ENCODE assay signal across 11 mouse cellular contexts in the genomic region with DNA sequence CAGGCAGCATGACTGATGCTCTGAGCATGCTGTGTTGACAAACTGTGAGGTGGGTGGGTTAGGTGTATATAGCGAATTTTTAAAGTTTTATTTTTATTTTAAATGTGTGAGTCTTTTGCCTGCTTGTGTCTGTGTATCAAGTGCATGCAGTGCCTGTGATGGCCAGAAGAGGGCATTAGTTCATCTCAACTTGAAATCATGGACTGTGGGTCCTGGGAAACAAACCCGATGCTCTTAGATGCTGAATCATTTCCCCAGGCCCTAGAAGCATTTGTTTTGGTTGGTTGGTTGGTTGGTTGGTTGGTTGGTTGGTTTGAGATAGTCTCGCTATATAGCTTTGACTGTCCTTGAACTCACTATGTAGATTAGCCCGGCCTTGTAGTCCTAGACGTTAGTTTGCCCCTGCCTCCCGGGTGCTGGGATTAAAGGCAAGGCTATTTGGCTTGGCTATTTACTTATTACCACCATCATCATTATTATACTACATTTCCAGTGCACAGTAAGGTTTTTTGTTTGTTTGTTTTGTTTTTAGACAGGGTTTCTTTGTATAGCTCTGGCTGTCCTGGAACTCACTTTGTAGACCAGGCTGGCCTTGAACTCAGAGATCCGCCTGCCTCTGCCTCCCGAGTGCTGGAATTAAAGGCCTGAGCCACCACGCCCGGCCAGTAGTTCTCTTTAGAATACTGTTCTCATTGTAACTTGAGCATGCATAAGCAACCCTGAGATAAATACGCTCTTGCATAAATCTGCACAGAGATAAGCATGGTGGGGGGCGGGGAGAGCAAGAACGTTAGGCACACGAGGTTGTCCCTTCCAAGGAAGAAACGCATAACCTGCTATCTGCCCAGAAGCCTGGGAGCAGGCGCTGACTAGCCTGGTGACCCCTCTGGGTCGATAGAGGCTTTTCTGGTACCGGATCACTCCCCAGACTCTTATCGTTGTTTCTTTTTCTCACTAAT. TPM values are rescaled to one million over a fixed set of nuclear protein-coding genes. Genes with fewer than 3 reads are reported as not detected.
DNase-seq lines count a peak whose midpoint lies in the region; ATAC-seq and TF ChIP-seq lines count a peak whose summit lies in the region.
"Had no signal": no experiment of that assay in that cellular context is flagged by ENCODE, and none has a peak within 500 bp of the region (broad histone marks: within the 10 kb centered on the region; RNA-seq: fewer than 3 reads in every experiment).

No protein-coding gene starts in this region.

- no peak for ATAC-seq in intestine, postnatal 0 days
- ATAC-seq in intestine, embryonic 15.5 days: no peak
- no peak for ATAC-seq in forebrain, embryonic 13.5 days

- H3K79me2 ChIP-seq in liver, adult 2 months (ENCODE audit: control insufficient read depth, insufficient read depth, low read length): no peaks in the 10 kb centered on the region

- no peak overlapping the region for H3K4me2 ChIP-seq in intestine, postnatal 0 days (replicated peaks; ENCODE audit: low read depth)
- no peak overlapping the region for H3K4me2 ChIP-seq in intestine, embryonic 15.5 days (replicated peaks)
- no peak overlapping the region for H3K4me2 ChIP-seq in forebrain, embryonic 13.5 days
- H3K4me2 ChIP-seq: embryonic facial prominence, embryonic 13.5 days; limb, embryonic 13.5 days; stomach, embryonic 15.5 days had no signal

- H3K4me3 ChIP-seq in intestine, postnatal 0 days (ENCODE audit: low read depth, low read length): no peak overlapping the region
- H3K4me3 ChIP-seq in intestine, embryonic 15.5 days (replicated peaks): no peak overlapping the region
- H3K4me3 ChIP-seq in liver, adult 2 months (ENCODE audit: insufficient read depth, low read depth, low read length): no peak overlapping the region
- no peak overlapping the region for H3K4me3 ChIP-seq in forebrain, embryonic 13.5 days
- H3K4me3 ChIP-seq: embryonic facial prominence, embryonic 13.5 days; limb, embryonic 13.5 days; stomach, embryonic 15.5 days had no signal

- no peak overlapping the region for H3K9ac ChIP-seq in intestine, postnatal 0 days (ENCODE audit: low read depth, low read length)
- no peak overlapping the region for H3K9ac ChIP-seq in intestine, embryonic 15.5 days
- no peak overlapping the region for H3K9ac ChIP-seq in liver, adult 2 months (ENCODE audit: low read depth, low read length)
- no peak overlapping the region for H3K9ac ChIP-seq in forebrain, embryonic 13.5 days
- H3K9ac ChIP-seq: embryonic facial prominence, embryonic 13.5 days; limb, embryonic 13.5 days; stomach, embryonic 15.5 days had no signal

- H3K27me3 ChIP-seq in intestine, postnatal 0 days (replicated peaks; ENCODE audit: control insufficient read depth, insufficient read depth, low read length): no peaks in the 10 kb centered on the region
- no peaks in the 10 kb centered on the region for H3K27me3 ChIP-seq in intestine, embryonic 15.5 days (replicated peaks)
- no peaks in the 10 kb centered on the region for H3K27me3 ChIP-seq in liver, adult 2 months (ENCODE audit: control insufficient read depth, insufficient read depth, low read length)
- no peaks in the 10 kb centered on the region for H3K27me3 ChIP-seq in forebrain, embryonic 13.5 days
- H3K27me3 ChIP-seq: embryonic facial prominence, embryonic 13.5 days; limb, embryonic 13.5 days; stomach, embryonic 15.5 days had no signal

- 76% methylated on average over 19 of the region's 19 CpGs for WGBS in intestine, postnatal 0 days
- 80% methylated on average over 19 of the region's 19 CpGs for WGBS in intestine, embryonic 15.5 days
- 78% methylated on average over 19 of the region's 19 CpGs for WGBS in liver, adult 2 months
- 87% methylated on average over 19 of the region's 19 CpGs for WGBS in forebrain, embryonic 13.5 days

- H3K27ac ChIP-seq in intestine, postnatal 0 days (ENCODE audit: low read depth, low read length): no peak overlapping the region
- H3K27ac ChIP-seq in intestine, embryonic 15.5 days: no peak overlapping the region
- H3K27ac ChIP-seq in liver, adult 2 months (replicated peaks; ENCODE audit: insufficient read depth, low read depth, low read length): no peak overlapping the region
- H3K27ac ChIP-seq in forebrain, embryonic 13.5 days: no peak overlapping the region
- H3K27ac ChIP-seq: embryonic facial prominence, embryonic 13.5 days; limb, embryonic 13.5 days; stomach, embryonic 15.5 days had no signal

- peak; percentile 71 for TF ChIP-seq CTCF in intestine, postnatal 0 days (IDR thresholded peaks at IDR 0.05; ENCODE audit: low read depth)
- TF ChIP-seq CTCF in liver, adult 2 months (IDR thresholded peaks at IDR 0.05; ENCODE audit: low read depth, low read length): peak; percentile 55

- no peaks in the 10 kb centered on the region for H3K4me1 ChIP-seq in intestine, postnatal 0 days (replicated peaks; ENCODE audit: control insufficient read depth, insufficient read depth, low read length)
- peaks cover 5% of the 10 kb centered on the region; the same call in 1 of the 2 replicates for H3K4me1 ChIP-seq in intestine, embryonic 15.5 days (replicated peaks)
- H3K4me1 ChIP-seq in liver, adult 2 months (ENCODE audit: control insufficient read depth, insufficient read depth, low read length): peaks cover 11% of the 10 kb centered on the region
- H3K4me1 ChIP-seq in forebrain, embryonic 13.5 days: no peaks in the 10 kb centered on the region
- H3K4me1 ChIP-seq: limb, embryonic 13.5 days had no signal

- DNase-seq in CD4-positive, CD25-positive, alpha-beta regulatory T cell, adult 2 months (ENCODE audit: low read depth, low spot score): peak; percentile 83
- DNase-seq in adrenal gland, adult 8-10 months: peak; percentile 63
- DNase-seq in fibroblast of lung, adult 2 months (ENCODE audit: low read depth): peak; percentile 28
- DNase-seq in liver, adult 2 months (ENCODE audit: extremely low read depth, low read depth, low spot score): peak; percentile 48
- peak; percentile 34 for DNase-seq in skeletal muscle tissue, adult 2 months (ENCODE audit: low read depth, low spot score)

- H3K36me3 ChIP-seq in intestine, postnatal 0 days (ENCODE audit: control insufficient read depth, insufficient read depth): no peaks in the 10 kb centered on the region
- H3K36me3 ChIP-seq in intestine, embryonic 15.5 days: no peaks in the 10 kb centered on the region
- no peaks in the 10 kb centered on the region for H3K36me3 ChIP-seq in liver, adult 2 months (ENCODE audit: control insufficient read depth, insufficient read depth, low read length)
- no peaks in the 10 kb centered on the region for H3K36me3 ChIP-seq in forebrain, embryonic 13.5 days (ENCODE audit: poor library complexity, severe bottlenecking)
- H3K36me3 ChIP-seq: embryonic facial prominence, embryonic 13.5 days; limb, embryonic 13.5 days; stomach, embryonic 15.5 days had no signal

- TF ChIP-seq POLR2A in liver, adult 2 months (IDR thresholded peaks at IDR 0.05; ENCODE audit: extremely low read depth, insufficient read depth, low read length): no peak

- no peaks in the 10 kb centered on the region for H3K9me3 ChIP-seq in intestine, postnatal 0 days (ENCODE audit: control insufficient read depth)
- no peaks in the 10 kb centered on the region for H3K9me3 ChIP-seq in intestine, embryonic 15.5 days
- H3K9me3 ChIP-seq in forebrain, embryonic 13.5 days (replicated peaks): 0 out of 2 replicates have a peak, but pooled peaks cover 2% of the 10 kb centered on the region
- H3K9me3 ChIP-seq: embryonic facial prominence, embryonic 13.5 days; limb, embryonic 13.5 days; stomach, embryonic 15.5 days had no signal

RNA-seq across cellular contexts. Expression of a gene that starts 21.0 kb away (rescaled TPM):
- polyA plus RNA-seq in intestine, postnatal 0 days (2015; fragmentation: Nextera tagmentation; extraction: Ambion mirVana): 0.41 and 0.59 TPM in 2 replicates
- polyA plus RNA-seq in intestine, embryonic 15.5 days (2015; fragmentation: Nextera tagmentation; extraction: Ambion mirVana): 4.0 and 7.5 TPM in 2 replicates
- 1,000 to 10,000 TPM in 3 of 4 experiments, 100 to 1,000 TPM in 1; 688 to 1,713 (median 1,219) TPM for total RNA-seq in adrenal gland, adult 8-10 months (2022)
- 2.8 TPM in 1 of 2 replicates, not detected in the other for total RNA-seq in liver, adult 2 months (2014; rRNA removed)
- polyA plus RNA-seq in liver, adult 2 months (2012; rRNA removed): 0.10 TPM in 1 of 2 replicates, not detected in the other
- polyA plus RNA-seq in forebrain, embryonic 13.5 days (2015; fragmentation: Nextera tagmentation; extraction: Ambion mirVana): 1.5 and 2.2 TPM in 2 replicates

RNA-seq across cellular contexts. Expression of a gene that starts 33.2 kb away (rescaled TPM):
- polyA plus RNA-seq in intestine, postnatal 0 days (2015; fragmentation: Nextera tagmentation; extraction: Ambion mirVana): 1,384 and 1,395 TPM in 2 replicates
- polyA plus RNA-seq in intestine, embryonic 15.5 days (2015; fragmentation: Nextera tagmentation; extraction: Ambion mirVana): 798 and 916 TPM in 2 replicates
- 100 to 1,000 TPM; 425 to 852 (median 611) TPM for total RNA-seq in adrenal gland, adult 8-10 months (2022)
- 104 and 139 TPM in 2 replicates for total RNA-seq in liver, adult 2 months (2014; rRNA removed)
- polyA plus RNA-seq in liver, adult 2 months (2012; rRNA removed): 179 and 231 TPM in 2 replicates
- polyA plus RNA-seq in forebrain, embryonic 13.5 days (2015; fragmentation: Nextera tagmentation; extraction: Ambion mirVana): 798 and 924 TPM in 2 replicates

RNA-seq across cellular contexts. Expression of a gene that starts 35.1 kb away (rescaled TPM):
- 38.6 and 40.7 TPM in 2 replicates for polyA plus RNA-seq in intestine, postnatal 0 days (2015; fragmentation: Nextera tagmentation; extraction: Ambion mirVana)
- polyA plus RNA-seq in intestine, embryonic 15.5 days (2015; fragmentation: Nextera tagmentation; extraction: Ambion mirVana): 62.8 and 65.4 TPM in 2 replicates
- 10 to 100 TPM; 57.5 to 93.6 (median 80.2) TPM for total RNA-seq in adrenal gland, adult 8-10 months (2022)
- total RNA-seq in liver, adult 2 months (2014; rRNA removed): 22.1 and 23.8 TPM in 2 replicates
- polyA plus RNA-seq in liver, adult 2 months (2012; rRNA removed): 13.8 and 14.0 TPM in 2 replicates
- polyA plus RNA-seq in forebrain, embryonic 13.5 days (2015; fragmentation: Nextera tagmentation; extraction: Ambion mirVana): 55.9 and 60.1 TPM in 2 replicates

RNA-seq across cellular contexts. Expression of a gene that starts 39.4 kb away (rescaled TPM):
- polyA plus RNA-seq in intestine, postnatal 0 days (2015; fragmentation: Nextera tagmentation; extraction: Ambion mirVana): 14.4 and 16.3 TPM in 2 replicates
- 45.7 and 51.6 TPM in 2 replicates for polyA plus RNA-seq in intestine, embryonic 15.5 days (2015; fragmentation: Nextera tagmentation; extraction: Ambion mirVana)
- total RNA-seq in adrenal gland, adult 8-10 months (2022): 10 to 100 TPM; 53.1 to 65.3 (median 59.3) TPM
- total RNA-seq in liver, adult 2 months (2014; rRNA removed): 14.8 TPM in 2 replicates
- 1.8 and 2.0 TPM in 2 replicates for polyA plus RNA-seq in liver, adult 2 months (2012; rRNA removed)
- 59.8 and 60.5 TPM in 2 replicates for polyA plus RNA-seq in forebrain, embryonic 13.5 days (2015; fragmentation: Nextera tagmentation; extraction: Ambion mirVana)

Comparison
In these comparisons a context has a peak if more than half of its experiments do, and no peak if none do; other contexts are left out.
1. DNase-seq: peak in every context shown above with its lines; median percentile 83 in CD4-positive, CD25-positive, alpha-beta regulatory T cell, adult 2 months; 63 in adrenal gland, adult 8-10 months; 48 in liver, adult 2 months; 34 in skeletal muscle tissue, adult 2 months; 28 in fibroblast of lung, adult 2 months.